Mouse (Mus musculus) ZHBTc4 (cell line): ENCODE results near the gene Prl8a9.

Experiments used
- DNase-seq: peaks from one replicate; pipeline ENCODE4 v3.0.0-alpha.2; 2011; ENCODE audit warnings: low read depth, low spot score

Gene Prl8a9

DNA sequence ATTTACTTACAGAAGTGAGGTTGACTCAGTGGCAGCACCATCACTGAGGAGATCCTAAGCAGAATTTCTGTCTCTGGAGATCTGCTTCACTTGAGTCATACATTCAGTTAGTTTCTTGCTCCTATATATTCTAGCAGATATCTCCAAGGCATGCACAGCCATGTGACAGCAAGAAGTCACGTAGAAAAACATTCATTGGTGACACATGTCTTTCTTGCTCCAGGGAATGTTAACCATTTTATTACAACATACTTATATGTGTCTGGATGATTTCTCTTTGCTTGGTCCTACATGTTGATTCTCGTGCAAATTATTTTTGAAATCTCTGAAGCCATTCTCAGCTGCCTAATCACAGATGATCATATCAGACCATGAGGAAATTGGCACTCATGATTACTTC is at the start of gene Prl8a9:
Gene Prl8a9, minus strand, starts transcription at position 101 of the 400 bp plus-strand sequence.
- no peak for DNase-seq

DNA sequence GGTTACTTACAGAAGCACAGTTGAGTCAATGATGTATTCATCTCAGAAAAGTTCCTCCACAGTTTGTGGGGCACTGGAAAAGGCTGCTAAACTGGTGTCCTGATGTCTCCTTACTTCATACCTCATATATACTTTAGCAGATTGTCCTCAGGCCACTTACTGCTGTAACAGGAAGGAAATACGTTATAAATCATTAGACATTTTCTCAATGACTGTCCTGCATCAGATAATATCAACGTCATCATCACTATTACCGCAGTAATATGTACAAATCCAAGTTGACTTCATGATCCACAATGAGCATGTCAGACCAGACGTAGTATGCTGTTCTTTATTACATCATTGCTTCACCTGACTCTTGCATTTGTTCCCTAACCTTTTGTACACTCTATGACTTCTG is 46.1 kb upstream of the Prl8a9 start, which contains the start of gene Prl7b1:
Gene Prl7b1, minus strand, starts transcription at position 101 of the 400 bp plus-strand sequence.
- DNase-seq: no peak

DNA sequence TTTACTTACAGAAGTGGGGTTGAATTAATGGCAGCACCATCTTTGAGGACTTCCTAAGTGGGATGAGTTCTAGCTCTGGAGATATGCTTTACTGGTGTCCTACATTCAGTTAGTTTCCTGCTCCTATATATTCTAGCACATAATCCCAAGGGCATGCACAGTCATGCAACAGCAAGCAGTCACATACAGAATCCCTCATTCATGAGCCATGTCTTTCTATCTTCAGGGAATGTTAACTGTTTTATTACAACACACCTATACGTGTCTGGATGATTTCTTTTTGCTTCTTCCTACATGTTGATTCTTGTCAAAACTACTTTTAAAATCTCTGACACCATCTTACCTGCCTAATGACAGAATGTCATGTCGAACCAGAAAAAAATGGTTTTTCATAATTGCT is 17.7 kb upstream of the Prl8a9 start, which contains the start of gene Prl8a1:
Gene Prl8a1, minus strand, starts transcription at position 101 of the 400 bp plus-strand sequence.
- no peak for DNase-seq

DNA sequence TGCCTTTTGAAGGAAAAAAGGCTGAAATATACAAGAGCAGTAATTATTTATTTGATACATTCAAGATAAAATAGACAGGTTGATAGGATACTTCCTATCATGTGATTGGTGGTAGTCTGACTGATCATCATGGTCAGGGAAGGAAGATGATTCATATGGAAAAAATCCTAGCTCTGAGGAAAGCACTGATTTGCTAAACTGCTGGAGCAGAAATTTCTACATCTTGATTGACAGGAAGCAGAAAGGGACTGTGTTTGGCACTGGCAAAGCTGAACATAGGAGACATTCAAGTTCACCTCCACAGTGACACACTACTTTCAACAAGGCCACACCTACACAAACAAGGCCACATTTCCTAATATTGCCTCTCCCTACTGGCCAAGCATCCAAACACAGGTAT is 11.1 kb downstream of the Prl8a9 start:
- no peak for DNase-seq

DNA sequence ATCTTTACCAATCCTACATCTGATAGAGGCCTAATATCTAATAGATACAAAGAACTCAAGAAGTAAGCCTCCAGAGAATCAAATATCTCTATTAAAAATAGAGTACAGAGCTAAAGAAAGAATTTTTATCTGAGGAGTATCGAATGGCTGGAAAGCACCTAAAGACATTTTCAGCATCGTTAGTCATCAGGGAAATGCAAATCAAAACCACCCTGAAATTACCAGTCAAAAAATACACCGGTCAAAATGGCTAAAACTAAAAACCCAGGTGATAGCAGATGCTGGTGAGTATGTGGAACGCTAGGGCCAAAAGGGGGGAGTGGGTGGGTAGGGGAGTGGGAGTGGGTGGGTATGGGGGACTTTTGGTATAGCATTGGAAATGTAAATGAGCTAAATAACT is 41.2 kb downstream of the Prl8a9 start:
- no peak for DNase-seq

DNA sequence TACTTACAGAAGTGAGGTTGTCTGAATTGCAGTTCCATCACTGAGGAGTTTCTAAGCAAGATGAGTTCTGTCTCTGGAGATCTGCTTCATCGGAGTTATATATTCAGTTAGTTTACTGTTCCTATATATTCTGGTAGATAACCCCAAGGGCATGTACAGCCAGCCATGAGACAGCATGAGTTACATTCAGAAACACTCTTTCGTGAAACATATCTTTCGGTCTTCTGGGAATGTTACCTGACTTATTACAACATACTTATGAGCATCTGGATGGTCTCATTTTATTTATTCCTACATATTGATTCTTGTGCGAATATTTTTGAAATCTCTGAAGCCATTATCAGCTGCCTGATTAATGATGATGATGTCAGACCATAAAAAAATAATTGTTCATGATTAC is 51.3 kb downstream of the Prl8a9 start, which contains the start of gene Prl8a8:
Gene Prl8a8, minus strand, starts transcription at position 101 of the 400 bp plus-strand sequence.
- DNase-seq: no peak
